Mouse (Mus musculus) mature B cell (primary cell): ENCODE measurements around the gene Vapa.

Experiments used
- in situ Hi-C: fragments of 300-500 bp; cut with MboI; formaldehyde crosslinking; loops from 2 replicates; pipeline ENCODE4 v1.14.3; 2019

Gene Vapa

DNA sequence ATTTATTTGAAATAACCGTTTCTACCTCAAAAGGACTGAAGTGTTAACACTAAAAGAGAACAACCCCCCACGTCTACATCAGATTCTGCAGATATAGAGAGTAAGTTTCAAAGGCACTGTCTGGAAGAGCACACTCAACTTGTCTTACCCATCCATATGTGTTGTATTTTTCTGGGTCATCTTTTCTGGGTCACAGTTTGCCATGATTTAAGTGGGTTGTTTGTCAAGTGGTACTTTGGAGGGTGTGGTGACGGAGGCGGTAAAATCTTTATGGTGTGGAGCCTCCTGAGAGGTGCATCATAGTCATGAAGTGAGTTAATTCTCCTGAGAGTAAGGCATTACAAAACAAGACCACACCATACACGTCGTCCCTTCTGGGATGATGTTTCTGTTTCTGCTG lies 12.2 kb upstream of the Vapa start:
- in situ Hi-C loops = no loop called here

GRCm38 (mm10) chr17:65623130-65623529 lies 9.8 kb upstream of the Vapa start:
- in situ Hi-C loops = loop anchor here (25.0 kb wide), 1 partner anchor 489 kb away; the partner anchor contains the start of genes Ddx11, Ndufv2 and Washc1

DNA sequence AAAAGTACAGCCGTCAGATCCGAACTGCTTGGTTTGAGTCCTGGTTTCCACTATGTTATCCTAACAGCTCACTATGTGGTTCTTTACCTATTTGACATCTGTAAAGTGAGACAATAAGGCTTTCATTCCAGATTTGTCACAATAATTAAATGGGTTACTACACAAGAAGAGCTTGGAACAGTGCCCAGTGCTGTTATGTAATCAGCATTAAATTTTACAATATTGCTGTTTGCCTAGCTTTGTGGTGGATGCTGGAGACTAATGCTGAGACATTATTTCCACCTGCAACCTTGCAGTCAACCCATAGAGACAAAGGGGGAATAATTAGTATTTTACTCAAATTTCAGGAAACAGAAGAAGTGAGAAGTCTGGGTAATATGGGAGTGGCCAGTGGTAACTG lies 5.1 kb upstream of the Vapa start:
- in situ Hi-C loops = loop anchor here (25.0 kb wide), 1 partner anchor 494 kb away; the partner anchor contains the start of genes Ddx11, Ndufv2 and Washc1

DNA sequence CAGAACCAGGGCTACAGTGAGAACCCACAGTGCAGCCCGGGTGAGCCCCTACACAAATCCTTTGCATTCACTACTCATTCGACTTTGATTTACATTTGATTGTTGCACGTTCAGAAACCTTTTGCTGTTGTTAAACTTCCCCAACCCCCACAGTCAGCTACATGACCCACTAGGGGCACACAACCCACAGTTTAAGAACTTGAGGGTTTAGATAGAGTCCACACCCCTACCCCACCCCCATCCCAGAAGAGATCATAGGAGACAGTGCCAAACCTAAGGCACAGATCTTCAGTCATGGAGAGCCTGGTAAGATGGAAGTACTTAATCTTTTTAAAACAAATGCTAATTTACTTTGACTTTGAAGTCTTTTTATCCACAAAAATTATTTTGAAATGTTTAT lies 2.3 kb upstream of the Vapa start:
- in situ Hi-C loops = loop anchor here (25.0 kb wide), 1 partner anchor 497 kb away; the partner anchor contains the start of genes Ddx11, Ndufv2 and Washc1

GRCm38 (mm10) chr17:65614431-65614830 lies 1.1 kb upstream of the Vapa start:
- in situ Hi-C loops = loop anchor here (25.0 kb wide), 1 partner anchor 498 kb away; the partner anchor contains the start of genes Ddx11, Ndufv2 and Washc1

- in situ Hi-C loops = loop anchor here (25.0 kb wide), 1 partner anchor 499 kb away; the partner anchor contains the start of genes Ddx11, Ndufv2 and Washc1
Measured at GRCm38 (mm10) chr17:65613142-65613462, 253 bp downstream of the Vapa start.

GRCm38 (mm10) chr17:65612391-65613141 lies 789 bp downstream of the Vapa start:
- in situ Hi-C loops = loop anchor here (25.0 kb wide), 1 partner anchor 500 kb away; the partner anchor contains the start of genes Ddx11, Ndufv2 and Washc1

DNA sequence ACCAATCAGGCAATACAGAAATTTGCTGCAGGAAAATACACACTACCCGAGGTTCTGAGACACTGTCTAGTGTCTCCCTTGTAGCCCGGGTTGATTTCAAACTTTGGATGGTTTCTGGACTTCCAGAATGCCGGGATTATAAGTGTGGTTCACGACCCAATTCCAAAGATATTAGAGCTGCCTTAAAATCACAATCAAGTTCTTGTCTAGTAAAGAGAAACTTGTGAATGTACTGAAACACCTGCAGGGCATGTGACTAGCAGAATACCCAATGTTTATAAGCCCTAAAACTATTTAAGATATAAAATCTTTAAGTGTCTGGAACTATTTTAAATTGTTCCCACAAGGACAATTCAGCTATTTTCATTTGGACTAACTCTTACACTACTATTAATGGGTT lies 1.6 kb downstream of the Vapa start:
- in situ Hi-C loops = loop anchor here (25.0 kb wide), 1 partner anchor 501 kb away; the partner anchor contains the start of genes Ddx11, Ndufv2 and Washc1

DNA sequence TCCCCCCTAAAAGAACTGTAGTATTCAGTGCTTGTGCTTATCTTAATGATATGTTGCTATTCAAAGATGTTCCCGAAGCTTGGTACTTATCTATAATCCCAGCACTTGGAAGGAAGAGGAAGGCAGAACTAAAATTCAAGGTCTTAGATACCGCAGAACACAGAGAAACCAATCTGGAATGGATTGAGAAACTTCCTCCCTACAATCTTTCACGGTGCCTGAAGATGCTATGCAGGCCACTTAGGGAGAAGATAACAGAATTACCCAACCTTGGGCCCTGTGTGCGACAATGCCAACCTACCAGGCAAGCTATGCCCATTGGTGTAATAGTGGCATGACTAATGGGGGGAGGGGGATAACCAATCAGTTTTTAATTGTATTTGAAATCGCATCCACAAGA lies 4.6 kb downstream of the Vapa start:
- in situ Hi-C loops = loop anchor here (25.0 kb wide), 1 partner anchor 504 kb away; the partner anchor contains the start of genes Ddx11, Ndufv2 and Washc1

GRCm38 (mm10) chr17:65608312-65608687 lies 5.1 kb downstream of the Vapa start:
- in situ Hi-C loops = loop anchor here (25.0 kb wide), 1 partner anchor 504 kb away; the partner anchor contains the start of genes Ddx11, Ndufv2 and Washc1

GRCm38 (mm10) chr17:65607574-65608311 lies 5.6 kb downstream of the Vapa start:
- in situ Hi-C loops = loop anchor here (25.0 kb wide), 1 partner anchor 505 kb away; the partner anchor contains the start of genes Ddx11, Ndufv2 and Washc1

GRCm38 (mm10) chr17:65606014-65606413 lies 7.3 kb downstream of the Vapa start:
- in situ Hi-C loops = loop anchor here (25.0 kb wide), 1 partner anchor 506 kb away; the partner anchor contains the start of genes Ddx11, Ndufv2 and Washc1

GRCm38 (mm10) chr17:65604892-65605291 lies 8.5 kb downstream of the Vapa start:
- in situ Hi-C loops = loop anchor here (25.0 kb wide), 1 partner anchor 507 kb away; the partner anchor contains the start of genes Ddx11, Ndufv2 and Washc1

- in situ Hi-C loops = loop anchor here (25.0 kb wide), 1 partner anchor 508 kb away; the partner anchor contains the start of genes Ddx11, Ndufv2 and Washc1
Measured at GRCm38 (mm10) chr17:65604315-65604714, 9.0 kb downstream of the Vapa start.

DNA sequence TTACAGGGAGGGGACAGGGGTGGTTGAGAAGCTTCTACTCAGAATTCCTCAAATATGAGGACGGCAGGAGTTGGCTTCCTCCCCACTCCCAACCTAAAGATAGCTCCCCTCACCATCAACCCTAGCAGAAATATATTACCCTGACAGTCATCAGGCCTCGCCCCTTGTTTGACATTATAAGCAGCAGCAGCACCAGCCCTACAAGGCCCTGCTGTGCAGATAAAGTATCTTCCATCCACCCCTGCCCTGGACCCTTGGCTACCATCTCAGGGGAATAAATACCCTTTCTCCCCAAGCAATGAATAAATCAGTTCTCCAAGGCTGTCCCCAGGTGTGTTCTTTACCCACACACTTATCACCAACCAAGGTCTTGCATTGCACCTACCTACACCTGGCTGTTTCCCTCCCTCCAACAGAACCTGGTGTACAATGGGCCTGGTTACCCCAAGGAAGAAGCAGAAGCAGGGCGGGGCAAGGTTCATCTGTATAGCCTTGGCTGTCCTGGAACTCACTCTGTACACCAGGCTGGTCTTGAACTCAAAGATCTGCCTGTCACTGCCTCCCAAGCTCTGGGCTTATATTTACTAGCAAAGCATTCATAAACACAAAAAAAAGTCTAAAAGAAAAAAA lies 15.4 kb downstream of the Vapa start:
- in situ Hi-C loops = no loop called here

GRCm38 (mm10) chr17:65594687-65595086 lies 18.7 kb downstream of the Vapa start:
- in situ Hi-C loops = no loop called here

GRCm38 (mm10) chr17:65586892-65587291 lies 26.5 kb downstream of the Vapa start:
- in situ Hi-C loops = no loop called here

DNA sequence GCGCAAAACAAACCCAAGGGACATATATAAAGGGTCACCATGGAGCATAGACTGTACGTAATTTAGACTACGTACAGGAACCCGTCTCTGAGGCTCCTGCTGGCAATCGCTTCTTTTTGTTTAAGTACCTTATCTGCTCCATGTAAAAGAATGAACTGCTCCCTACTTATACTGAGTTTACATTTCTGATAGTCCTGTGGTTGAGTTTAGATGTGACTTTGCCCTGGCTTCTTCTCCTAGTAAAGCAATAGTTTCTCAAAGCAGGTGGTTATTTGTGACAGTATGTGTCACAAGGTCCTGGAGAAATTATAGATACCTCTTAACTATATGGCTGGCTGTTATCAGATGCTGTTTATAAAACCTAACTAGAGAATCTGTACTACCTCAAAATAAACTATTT lies 31.9 kb downstream of the Vapa start:
- in situ Hi-C loops = no loop called here

GRCm38 (mm10) chr17:65579766-65580165 lies 33.6 kb downstream of the Vapa start:
- in situ Hi-C loops = no loop called here

- in situ Hi-C loops = no loop called here
Measured at GRCm38 (mm10) chr17:65575339-65575738, 38.0 kb downstream of the Vapa start.

GRCm38 (mm10) chr17:65574850-65575249 lies 38.5 kb downstream of the Vapa start:
- in situ Hi-C loops = no loop called here

GRCm38 (mm10) chr17:65571866-65572265 lies 41.5 kb downstream of the Vapa start:
- in situ Hi-C loops = no loop called here
